Mouse (Mus musculus) skeletal muscle tissue, postnatal 0 days (tissue): ENCODE measurements around the gene Slc34a1. TPM values are rescaled to one million over a fixed set of nuclear protein-coding genes. Genes with fewer than 3 reads are reported as not detected.

ENCODE experiments used
- microRNA-seq, 2 experiments: library from miRNA; unstranded; fragments of <30 nt; microRNA quantifications; one replicate each; pipeline ENCODE4; 2016
- polyA plus RNA-seq: library from polyadenylated mRNA; unstranded; fragments of >200 nt; fragmentation: Nextera tagmentation; extraction: Ambion mirVana; gene quantifications from 2 replicates; pipeline ENCODE4 v1.2.1, GENCODE M21; 2015

Slc34a1 gene
- not detected in 2 replicates for polyA plus RNA-seq

DNA sequence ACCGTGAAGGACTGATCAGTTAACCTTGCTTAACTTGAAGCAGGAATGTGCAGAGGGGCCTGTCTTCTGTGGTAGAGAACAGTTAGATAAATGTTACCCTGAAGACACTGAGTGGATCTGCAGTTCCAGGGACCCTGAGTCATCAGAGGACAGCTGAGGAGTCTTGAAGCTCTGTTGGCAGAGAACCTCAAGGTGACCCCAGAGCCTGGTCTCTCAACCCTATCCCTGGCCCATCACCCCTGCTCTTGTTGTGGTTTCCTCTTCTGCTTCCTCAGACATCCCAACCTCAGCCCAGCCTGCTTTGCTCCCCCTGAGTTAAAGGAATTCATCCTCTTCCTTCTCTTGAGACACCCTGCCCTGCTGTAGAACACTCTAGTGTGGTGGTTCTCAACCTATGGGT, at the start of gene Slc34a1:
Gene Slc34a1, plus strand, starts transcription at position 100 of the 400 bp plus-strand sequence.

DNA sequence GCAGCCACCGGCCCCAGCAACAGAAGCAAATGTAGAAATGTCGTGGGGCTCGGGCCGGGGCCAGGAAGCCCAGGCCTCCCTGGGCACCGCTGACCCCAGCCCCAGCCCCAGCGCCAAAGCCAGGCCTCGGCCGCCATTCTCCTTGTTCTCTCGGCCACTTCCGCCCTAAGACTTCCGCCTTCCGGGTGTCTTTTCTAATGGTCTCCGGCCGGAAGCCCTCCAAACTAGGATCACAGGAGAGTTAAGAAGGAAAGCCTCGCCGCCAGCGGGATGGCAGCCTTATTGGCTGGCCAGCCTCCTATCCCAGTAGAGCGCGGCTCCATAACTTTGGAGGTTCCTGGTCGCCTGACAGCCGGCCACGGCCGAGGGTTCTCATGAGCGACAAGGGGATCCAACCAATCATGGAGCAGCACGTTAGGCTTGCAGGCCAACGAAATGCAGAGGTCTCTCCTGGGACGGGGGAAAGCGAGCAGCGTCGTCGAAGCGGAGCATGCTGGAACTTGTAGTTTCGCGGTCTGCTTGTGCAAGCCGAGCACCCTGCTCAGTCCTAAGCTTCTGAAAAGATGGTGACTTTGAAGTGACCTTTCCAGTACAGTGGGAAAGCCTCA, 35.4 kb upstream of the Slc34a1 start, which contains the start of gene Lman2:
Gene Lman2, minus strand, starts transcription at position 331 of the 608 bp plus-strand sequence.

GRCm38 (mm10) chr13:55369531-55370114, 28.4 kb upstream of the Slc34a1 start, which contains the start of gene Rgs14:
TSS of gene Rgs14 (plus strand) at chr13:55369732.

DNA sequence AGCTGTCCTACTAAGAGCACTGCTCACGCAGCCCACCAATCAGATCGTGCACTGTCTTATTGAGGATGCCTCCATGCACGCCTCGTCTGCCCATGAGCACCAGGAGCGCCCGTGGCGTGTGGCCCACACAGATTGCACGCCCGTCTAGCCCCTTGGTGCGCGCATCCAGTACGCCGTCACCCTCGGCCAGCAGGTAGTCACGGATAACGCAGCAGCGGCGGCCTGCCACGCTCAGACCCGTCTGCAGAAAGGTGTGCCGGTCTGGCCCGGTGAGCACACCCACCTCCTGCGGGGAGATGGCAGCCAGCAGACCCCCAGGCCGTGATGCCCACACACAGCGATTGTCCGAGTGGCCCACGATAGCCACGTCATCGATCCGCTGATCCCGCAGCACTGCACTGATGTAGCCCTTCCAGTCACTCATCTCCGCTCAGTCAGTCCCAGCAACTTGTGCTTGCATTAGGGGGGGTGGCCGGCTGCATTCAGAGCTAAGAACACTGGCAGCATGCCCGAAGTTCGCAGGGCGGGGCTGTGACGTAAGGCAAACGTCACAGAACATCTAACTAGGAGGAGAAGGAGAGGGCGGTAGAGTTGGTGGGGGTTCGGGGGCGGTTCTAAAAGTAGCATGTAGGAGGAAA, 16.9 kb downstream of the Slc34a1 start, which contains the start of gene Pfn3:
Gene Pfn3, minus strand, starts transcription at position 490 of the 638 bp plus-strand sequence.

GRCm38 (mm10) chr13:55426613-55427012, 28.6 kb downstream of the Slc34a1 start, which contains the start of gene F12:
TSS of gene F12 (minus strand) at chr13:55426793.

DNA sequence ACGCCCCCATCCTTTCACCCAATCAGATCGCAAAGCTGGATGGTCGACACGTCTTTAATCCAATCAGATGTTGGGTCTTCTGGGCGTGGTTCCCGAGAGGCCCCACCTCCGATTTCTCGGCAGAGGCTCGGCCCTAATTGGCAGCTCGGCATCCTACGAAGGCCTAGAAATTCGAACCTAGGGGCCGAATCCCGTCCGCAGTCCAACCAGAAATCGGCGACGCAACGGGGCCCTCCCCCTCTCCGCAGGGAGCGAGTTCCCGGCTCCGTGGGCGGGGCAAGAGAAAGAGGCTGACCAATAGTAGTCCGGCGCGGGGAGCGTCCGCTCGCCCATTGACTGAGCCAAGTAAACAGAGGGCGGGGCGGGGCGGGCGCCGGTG, 46.9 kb downstream of the Slc34a1 start, which contains the start of gene Grk6:
Gene Grk6, plus strand, starts transcription at position 136 of the 379 bp plus-strand sequence.

GRCm38 (mm10) chr13:55464027-55464884, 66.3 kb downstream of the Slc34a1 start, which contains the start of gene Prr7:
TSS of gene Prr7 (plus strand) at chr13:55464267.

Small RNA genes lying within 50 kb of the gene (microRNA-seq; reads per million reads assigned to microRNA genes)
- gene Mir6943 = 0.21 to 0.30 reads per million in 2 experiments

Other genes with a start within 250 kb of the Slc34a1 start
- gene Fgfr4, start 245.5 kb upstream of the Slc34a1 start, polyA plus RNA-seq = 16.2 and 20.9 TPM in 2 replicates
- 43.3 and 45.3 TPM in 2 replicates for gene Nsd1, start 188.4 kb upstream of the Slc34a1 start, polyA plus RNA-seq
- gene Prelid1, start 77.7 kb upstream of the Slc34a1 start, polyA plus RNA-seq = 145 and 183 TPM in 2 replicates
- 72.5 and 76.0 TPM in 2 replicates for gene Rab24, start 76.2 kb upstream of the Slc34a1 start, polyA plus RNA-seq
- 11.7 and 16.0 TPM in 2 replicates for gene Mxd3, start 68.4 kb upstream of the Slc34a1 start, polyA plus RNA-seq
- gene Lman2, start 35.4 kb upstream of the Slc34a1 start, polyA plus RNA-seq = 44.8 and 55.3 TPM in 2 replicates
- 0.91 and 1.0 TPM in 2 replicates for gene Rgs14, start 28.5 kb upstream of the Slc34a1 start, polyA plus RNA-seq
- gene Pfn3, start 17.0 kb downstream of the Slc34a1 start, polyA plus RNA-seq = not detected in 2 replicates
- gene F12, start 28.6 kb downstream of the Slc34a1 start, polyA plus RNA-seq = 0.19 and 0.37 TPM in 2 replicates
- gene Grk6, start 46.9 kb downstream of the Slc34a1 start, polyA plus RNA-seq = 13.8 and 15.0 TPM in 2 replicates
- gene Prr7, start 66.1 kb downstream of the Slc34a1 start, polyA plus RNA-seq = 0.16 TPM in 1 of 2 replicates, not detected in the other
- 83.3 and 89.8 TPM in 2 replicates for gene Dbn1, start 89.9 kb downstream of the Slc34a1 start, polyA plus RNA-seq
- gene Pdlim7, start 115.5 kb downstream of the Slc34a1 start, polyA plus RNA-seq = 624 and 740 TPM in 2 replicates
- gene Dok3, start 131.1 kb downstream of the Slc34a1 start, polyA plus RNA-seq = 2.0 and 3.4 TPM in 2 replicates
- gene Ddx41, start 138.5 kb downstream of the Slc34a1 start, polyA plus RNA-seq = 17.1 and 18.0 TPM in 2 replicates
- gene Fam193b, start 172.9 kb downstream of the Slc34a1 start, polyA plus RNA-seq = 13.9 and 14.0 TPM in 2 replicates
- gene Tmed9, start 175.5 kb downstream of the Slc34a1 start, polyA plus RNA-seq = 88.9 and 110 TPM in 2 replicates
- gene B4galt7, start 201.7 kb downstream of the Slc34a1 start, polyA plus RNA-seq = 12.7 and 16.5 TPM in 2 replicates
- 31.3 and 33.8 TPM in 2 replicates for gene Caml, start 224.8 kb downstream of the Slc34a1 start, polyA plus RNA-seq
- 13.5 and 14.6 TPM in 2 replicates for gene Ddx46, start 236.8 kb downstream of the Slc34a1 start, polyA plus RNA-seq